Mouse (Mus musculus): ENCODE results near the gene Lsm6.

- TF ChIP-seq POLR2A (IDR thresholded peaks at IDR 0.05; ENCODE audit: borderline replicate concordance, low read depth, low read length), result no peak
- TF ChIP-seq CTCF (IDR thresholded peaks at IDR 0.05; ENCODE audit: low read depth, low read length), result no peak
These were observed 36.5 kb upstream of the Lsm6 start for GRCm38 (mm10) chr8:78857421-78857820.
